Mouse (Mus musculus): Measurements from ENCODE around the gene Fam20c. TPM values are rescaled to one million over a fixed set of nuclear protein-coding genes. Genes with fewer than 3 reads are reported as not detected.

Gene Fam20c
- polyA plus RNA-seq, 3 experiments from 2014 or later: not detected

DNA sequence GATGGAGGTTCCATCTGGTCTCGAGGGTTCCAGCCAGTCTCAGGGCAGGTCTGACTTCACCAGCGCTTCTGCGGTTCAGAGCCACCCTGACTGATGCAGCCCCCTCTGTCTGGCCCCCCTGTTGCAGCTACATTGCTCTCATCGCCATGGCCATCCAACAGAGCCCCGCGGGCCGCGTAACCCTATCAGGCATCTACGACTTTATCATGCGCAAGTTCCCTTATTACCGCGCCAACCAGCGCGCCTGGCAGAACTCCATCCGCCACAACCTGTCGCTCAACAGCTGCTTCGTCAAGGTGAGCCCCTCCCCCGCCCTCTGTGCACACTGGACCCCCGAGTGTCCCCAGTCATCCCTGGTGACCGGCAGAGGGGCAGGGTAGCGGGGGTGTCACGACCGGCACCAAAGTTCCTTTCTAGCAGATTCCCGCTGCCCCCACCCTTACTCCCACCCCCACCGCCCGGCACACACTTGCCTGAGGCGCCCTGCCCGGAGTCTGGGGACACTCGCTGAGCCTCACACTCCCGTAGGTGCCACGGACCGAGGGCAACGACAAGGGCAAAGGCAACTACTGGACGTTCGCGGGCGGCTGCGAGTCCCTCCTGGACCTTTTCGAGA, 66.5 kb downstream of the Fam20c start:
- no peak for ATAC-seq

DNA sequence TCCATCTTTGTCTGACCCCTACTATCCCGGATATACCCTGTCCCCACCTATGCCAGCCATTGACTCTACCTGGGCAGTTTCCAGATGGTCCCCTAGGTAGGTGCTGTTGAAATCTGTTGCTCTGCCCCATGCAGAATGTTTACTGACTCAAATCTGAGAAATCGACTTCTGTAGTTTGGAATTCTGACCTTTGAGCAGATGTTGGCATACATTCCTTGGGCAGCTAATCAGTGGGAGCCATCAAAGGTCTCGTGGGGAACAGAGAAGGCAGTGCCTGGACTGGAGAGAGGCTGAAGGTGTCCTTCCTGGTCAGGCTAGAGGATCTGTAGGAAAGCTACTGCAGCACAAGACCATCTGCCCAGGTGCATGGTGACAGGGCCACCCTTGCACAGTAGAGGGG, 70.8 kb downstream of the Fam20c start:
- ATAC-seq: no peak

GRCm38 (mm10) chr5:138833406-138833805, 79.1 kb downstream of the Fam20c start:
- ATAC-seq: no peak

GRCm38 (mm10) chr5:138834910-138835309, 80.6 kb downstream of the Fam20c start:
- ATAC-seq: no peak

DNA sequence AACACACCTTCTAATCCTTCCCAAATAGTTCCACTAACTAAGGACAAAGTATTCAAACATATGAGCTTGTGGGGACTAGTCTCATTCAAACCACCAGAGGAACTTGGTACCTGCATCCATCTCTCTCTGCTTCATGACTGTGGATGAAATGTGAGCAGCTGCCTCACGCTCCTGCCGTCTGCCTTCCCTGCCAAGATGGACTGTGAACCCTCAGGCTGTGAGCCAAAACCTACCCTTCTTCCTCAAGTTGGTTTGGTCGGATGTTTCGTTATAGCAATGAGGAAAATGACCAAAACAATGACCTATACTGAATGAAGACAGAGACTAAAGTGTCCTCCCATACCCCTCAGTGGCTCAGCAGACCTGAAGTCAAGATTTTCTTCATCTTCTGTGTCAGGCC, 86.7 kb downstream of the Fam20c start:
- no peak for ATAC-seq

- no peak for ATAC-seq
These were observed 89.0 kb downstream of the Fam20c start for GRCm38 (mm10) chr5:138843168-138843824.

DNA sequence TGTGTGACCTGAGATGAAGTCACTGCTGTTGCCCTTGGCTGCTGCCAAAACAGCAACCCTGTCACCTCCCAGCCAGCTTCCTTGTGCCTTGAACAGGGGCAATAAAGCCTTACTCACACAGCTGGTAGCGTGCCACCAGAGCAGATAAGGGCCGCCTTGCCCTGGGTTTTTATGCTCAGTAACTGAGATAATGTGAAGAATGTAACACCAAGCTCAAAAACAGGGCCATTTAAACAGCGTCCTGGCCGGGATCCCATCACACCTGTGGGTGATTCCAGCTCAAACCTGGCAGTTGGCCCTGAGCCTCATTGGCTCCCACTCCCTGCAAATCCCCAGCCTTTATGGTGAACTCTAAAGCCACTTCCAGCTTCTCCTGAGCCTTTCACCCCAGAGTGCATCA, 92.2 kb downstream of the Fam20c start:
- ATAC-seq: no peak

DNA sequence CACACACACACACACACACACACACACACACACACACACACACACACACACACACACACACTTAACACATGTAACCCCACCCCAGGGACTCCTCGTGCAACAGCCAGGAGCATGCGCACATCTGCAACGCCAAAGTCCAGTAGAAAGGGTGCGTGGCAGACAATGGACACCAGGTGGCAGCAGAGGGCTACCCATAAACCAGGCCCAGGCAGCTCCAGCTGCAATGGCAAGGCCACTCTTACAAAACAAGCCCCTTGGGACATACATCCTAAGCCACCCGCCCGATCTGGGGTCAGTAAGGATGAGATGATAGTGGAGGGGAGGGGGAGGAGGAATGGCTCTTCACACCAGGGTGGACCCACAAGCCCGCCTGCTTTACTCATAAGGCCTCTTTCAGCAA, 93.8 kb downstream of the Fam20c start:
- no peak for ATAC-seq

DNA sequence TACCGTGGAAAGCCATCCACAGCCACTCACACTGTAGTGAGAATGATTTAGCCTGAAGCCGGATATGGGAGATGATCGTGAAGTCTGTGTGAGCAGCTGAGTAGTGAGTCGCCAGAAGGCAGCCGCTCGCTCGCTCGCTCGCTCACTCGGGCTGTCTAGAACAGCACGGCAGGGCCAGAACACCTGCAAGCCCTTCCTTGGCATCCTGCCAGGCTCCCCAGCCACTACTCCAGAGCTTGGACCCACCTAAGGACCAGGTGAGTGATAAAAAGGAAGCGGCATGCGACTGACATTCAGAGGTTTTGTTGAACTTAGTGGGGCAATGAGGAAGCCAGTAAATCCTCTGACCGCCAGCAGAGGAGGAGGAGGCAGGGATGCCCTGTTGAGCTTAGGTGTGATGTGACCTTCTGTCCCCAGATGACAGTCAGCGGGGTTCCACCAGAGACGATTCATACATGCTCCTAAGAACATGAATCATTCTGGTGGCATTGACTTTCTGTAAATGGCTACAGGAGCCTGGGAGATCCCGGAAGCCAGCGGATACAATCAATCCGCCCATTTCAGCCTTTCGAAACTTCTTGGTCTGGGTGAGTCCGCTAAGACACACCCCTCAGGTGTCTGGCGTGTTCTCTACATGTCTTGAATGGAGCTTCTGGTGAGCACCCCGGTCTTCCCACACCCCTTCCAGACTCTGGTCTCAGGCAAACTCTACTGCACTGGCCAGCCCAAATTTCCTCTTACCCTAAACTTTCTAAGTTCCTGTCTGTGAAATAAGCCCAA, 95.6 kb downstream of the Fam20c start:
- no peak for ATAC-seq

DNA sequence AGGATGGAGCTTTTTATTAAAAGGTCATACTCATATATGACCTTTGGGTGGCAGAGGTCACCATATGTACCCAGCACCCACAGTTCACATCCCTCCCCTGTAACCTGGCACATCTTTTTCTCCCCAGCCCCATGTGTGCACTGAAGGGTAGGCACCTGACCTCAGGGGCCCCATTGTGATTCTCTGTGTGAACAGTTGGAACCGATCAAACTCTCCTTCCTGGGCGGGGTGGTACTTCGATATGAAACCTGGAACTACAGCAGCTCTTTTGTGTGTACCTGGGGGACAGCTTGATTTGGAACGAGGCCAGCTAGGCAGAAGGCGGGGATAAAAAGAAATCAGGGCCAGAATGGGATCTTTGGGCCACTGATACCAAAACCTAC, 96.1 kb downstream of the Fam20c start:
- ATAC-seq: no peak

DNA sequence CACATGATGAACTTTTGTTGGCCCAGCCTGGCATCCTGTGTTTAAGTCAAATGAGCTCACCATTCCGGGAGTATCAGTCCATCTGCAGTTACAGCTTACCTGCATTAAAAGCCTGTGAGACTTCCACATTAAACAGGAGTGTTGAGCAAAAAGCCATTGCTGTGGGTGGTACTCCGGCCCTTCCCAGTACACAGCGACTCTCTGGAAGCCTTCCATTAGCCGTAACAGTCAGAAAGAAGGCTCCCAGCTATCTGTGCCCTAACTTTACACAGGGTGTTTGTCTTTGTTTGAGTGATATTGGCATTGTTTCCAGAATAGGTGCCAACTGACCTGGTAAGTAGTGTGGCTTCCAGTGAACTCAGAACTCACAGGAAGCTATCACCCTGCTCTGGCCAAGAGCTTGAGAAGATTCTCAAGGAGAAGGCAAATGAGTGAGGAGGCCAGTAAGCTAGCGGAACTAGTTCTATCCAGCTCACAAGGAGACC, 97.0 kb downstream of the Fam20c start:
- no peak for ATAC-seq

DNA sequence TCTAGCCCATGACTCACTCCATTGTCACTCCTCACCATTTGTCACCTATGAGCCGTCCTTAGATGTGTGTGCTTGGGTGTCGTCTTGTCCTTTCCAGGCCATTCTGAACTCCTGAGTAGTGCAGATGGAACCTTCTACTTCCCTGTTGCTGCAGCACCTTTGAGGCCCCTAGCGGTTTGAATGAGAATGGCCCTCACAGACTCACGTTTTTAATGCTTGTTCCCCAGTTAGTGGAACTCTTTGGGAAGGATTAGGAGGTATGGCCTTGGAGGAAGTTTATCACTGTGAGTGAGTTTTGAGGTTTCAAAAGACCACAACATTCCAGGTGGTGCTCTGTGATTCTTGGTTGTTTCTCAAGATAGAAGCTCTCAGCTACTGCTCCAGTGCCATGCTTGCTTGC, 97.8 kb downstream of the Fam20c start:
- no peak for ATAC-seq

GRCm38 (mm10) chr5:138853349-138853748, 99.0 kb downstream of the Fam20c start:
- no peak for ATAC-seq

- no peak for ATAC-seq
These were observed 102.8 kb downstream of the Fam20c start for GRCm38 (mm10) chr5:138857010-138857617.

- no peak for ATAC-seq
These were observed 103.5 kb downstream of the Fam20c start for GRCm38 (mm10) chr5:138857811-138858251.

Other genes starting within 250 kb of the Fam20c start
- not detected for gene 1700123K08Rik, start 189.8 kb upstream of the Fam20c start, polyA plus RNA-seq (2017; shearing (Covaris generic))
- 10 to 100 TPM; 47.2 to 51.3 (median 50.6) TPM for gene Zfp68, start 134.8 kb upstream of the Fam20c start, polyA plus RNA-seq (2017; shearing (Covaris generic))
- gene A430033K04Rik, start 131.7 kb upstream of the Fam20c start, polyA plus RNA-seq (2017; shearing (Covaris generic)): 10 to 100 TPM in 1 of 3 experiments, 1 to 10 TPM in 2; 6.2 to 11.7 (median 8.7) TPM
- gene Gm5294, start 65.6 kb downstream of the Fam20c start, polyA plus RNA-seq (2017; shearing (Covaris generic)): not detected
- gene Pdgfa, start 242.9 kb downstream of the Fam20c start, polyA plus RNA-seq (2017; shearing (Covaris generic)): under 1 TPM in 1 of 3 experiments, not detected in 2; 0.35 TPM